Mouse (Mus musculus) T-cell, adult 2 months (primary cell): Measurements from ENCODE around the gene Armh3.
A peak's percentile ranks its signal among the peaks of the same experiment; 100 is the strongest.
"Not testable (repeated sequence)": the region's sequence is repeated elsewhere in the genome, so short reads cannot be mapped to it uniquely, and the experiment has no call there.

Source experiments
- DNase-seq: peaks from one replicate; pipeline ENCODE4 v3.0.0; 2022; ENCODE audit warnings: low spot score

Gene Armh3

GRCm38 (mm10) chr19:46032731-46033510 is 34.6 kb upstream of the Armh3 start:
- no peak for DNase-seq

DNA sequence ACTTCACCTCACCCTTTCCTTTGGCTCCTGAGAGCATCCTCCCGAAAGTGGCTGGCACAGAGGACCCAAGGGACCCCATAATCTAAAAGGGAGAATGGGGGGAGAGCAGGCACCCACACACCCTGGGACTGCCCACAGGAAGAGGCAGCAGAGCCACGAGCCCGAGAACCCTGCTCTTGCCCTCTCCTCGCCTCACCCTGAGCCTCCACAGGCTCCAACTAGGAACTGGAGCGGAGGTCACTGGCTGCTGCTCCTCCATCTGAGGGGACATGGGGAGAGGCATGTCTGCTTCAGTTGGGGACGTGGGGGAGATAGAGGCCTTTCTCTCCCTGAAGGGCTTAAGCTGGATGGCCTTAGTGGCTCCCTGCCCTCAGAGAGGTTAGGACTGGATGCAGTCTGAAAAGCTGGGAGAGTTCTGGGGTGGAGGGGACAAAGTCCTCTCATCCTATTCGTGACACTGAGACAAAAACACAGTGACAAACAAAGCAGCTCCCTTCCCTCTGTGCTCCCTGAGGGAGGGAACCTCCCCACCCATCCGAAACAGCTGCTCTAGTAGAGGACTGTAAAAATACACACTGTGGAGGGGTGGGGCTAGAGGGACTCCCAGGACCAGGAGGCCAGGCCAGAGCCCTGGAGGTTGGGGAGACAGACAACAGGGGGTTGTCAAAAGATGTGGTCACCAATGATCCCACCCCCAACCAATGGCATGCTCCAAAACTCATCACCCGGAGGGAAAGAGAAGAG is 33.6 kb upstream of the Armh3 start:
- no peak for DNase-seq

DNA sequence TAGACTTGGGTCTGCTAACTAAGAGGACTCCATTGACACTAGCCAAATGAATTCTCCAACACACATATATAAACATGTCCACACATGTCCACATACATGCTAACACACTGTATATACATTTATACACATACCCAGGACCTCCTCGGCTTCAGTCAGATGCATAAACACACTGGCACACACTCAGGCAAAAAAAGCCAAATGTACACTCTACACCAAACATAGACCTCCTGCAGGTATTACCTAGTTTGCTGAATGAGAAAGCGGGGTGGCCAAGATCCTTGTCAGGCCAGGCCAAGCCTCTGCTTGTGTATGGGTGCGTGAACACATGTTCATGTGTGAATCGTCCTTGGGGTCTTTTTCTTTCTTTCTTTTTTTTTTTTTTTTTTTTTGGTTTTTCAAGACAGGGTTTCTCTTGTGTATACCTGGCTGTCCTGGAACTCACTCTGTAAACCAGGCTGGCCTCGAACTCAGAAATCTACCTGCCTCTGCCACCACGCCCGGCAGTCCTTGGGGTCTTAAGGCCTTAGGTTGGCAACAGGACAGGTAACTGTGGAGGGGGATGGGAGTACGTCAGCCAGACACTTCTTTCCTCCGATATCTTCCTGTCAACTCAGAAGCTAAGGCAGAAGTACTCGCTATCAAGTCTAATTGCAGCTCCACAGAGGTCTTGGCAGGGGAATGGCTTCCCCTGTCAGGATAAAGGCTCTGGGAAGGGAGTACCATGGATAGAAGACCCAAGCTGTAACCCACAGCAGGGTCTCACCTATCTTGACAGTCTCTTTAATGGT is 32.1 kb upstream of the Armh3 start:
- DNase-seq = no peak

GRCm38 (mm10) chr19:46029652-46030051 is 31.4 kb upstream of the Armh3 start:
- no peak for DNase-seq

DNA sequence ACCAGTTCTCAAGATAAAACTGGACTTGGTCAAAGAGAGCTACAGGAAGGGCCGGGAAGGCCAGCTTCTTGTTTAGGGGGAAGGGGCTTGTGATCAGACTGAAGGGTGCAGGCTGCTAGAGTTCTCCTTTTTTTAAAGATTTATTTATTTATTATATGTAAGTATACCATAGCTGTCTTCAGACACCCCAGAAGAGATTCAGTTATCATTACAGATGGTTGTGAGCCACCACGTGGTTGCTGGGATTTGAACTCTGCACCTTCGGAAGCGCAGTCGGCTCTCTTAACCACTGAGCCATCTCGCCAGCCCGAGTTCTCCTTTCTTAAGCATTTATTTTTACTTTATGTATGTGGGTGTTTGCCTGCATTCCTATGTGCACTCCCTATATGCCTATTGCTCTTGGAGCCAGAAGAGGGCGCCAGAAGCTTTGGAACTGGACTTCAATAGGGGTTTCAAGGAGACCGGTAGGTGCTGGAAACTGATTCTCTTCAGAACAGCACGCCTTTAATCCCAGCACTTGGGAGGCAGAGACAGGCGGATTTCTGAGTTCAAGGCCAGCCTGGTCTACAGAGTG is 30.5 kb upstream of the Armh3 start:
- DNase-seq = peak; percentile 14

- DNase-seq = no peak
These were observed 28.3 kb upstream of the Armh3 start for GRCm38 (mm10) chr19:46026567-46026966.

DNA sequence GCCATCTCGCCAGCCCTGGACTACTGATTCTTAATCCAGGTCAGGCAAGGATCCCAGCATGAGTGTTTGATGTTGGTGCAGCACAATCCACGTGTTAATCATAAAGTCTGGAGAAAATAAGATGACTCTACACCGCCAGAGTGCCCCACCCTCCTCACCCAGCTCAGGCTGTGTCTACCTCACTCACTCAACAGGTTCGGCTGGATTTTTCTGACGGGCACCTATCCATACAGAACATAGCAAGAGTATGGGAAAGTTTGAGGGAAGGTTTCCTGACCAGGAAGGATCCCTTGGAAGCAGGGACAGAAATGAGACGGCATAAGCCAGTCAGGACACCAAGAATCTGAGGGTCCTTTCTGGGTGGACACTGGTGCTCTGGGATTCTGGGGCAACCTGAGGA is 26.7 kb upstream of the Armh3 start:
- DNase-seq = no peak

DNA sequence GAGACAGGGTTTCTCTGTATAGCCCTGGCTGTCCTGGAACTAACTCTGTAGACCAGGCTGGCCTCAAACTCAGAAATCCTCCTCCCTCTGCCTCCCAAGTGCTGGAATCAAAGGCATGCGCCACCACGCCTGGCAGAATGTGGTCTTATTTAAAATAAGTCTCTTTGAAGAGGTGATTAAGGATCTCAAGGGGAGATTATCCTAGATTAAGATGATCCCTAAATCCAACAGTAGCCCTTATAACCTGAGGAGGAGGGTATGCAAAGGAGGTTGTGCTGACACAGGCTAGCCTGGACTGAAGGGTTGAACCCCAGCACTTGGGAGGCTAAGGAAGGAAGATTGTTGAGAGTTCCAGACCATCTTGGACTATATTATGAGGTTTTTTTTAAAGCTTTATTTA is 17.7 kb upstream of the Armh3 start:
- no peak for DNase-seq

- DNase-seq = peak; percentile 78
These were observed 16.4 kb upstream of the Armh3 start for GRCm38 (mm10) chr19:46014572-46015178.

GRCm38 (mm10) chr19:46005680-46006079 is 7.4 kb upstream of the Armh3 start:
- no peak for DNase-seq

GRCm38 (mm10) chr19:46004814-46005466 is 6.7 kb upstream of the Armh3 start:
- DNase-seq = no peak

DNA sequence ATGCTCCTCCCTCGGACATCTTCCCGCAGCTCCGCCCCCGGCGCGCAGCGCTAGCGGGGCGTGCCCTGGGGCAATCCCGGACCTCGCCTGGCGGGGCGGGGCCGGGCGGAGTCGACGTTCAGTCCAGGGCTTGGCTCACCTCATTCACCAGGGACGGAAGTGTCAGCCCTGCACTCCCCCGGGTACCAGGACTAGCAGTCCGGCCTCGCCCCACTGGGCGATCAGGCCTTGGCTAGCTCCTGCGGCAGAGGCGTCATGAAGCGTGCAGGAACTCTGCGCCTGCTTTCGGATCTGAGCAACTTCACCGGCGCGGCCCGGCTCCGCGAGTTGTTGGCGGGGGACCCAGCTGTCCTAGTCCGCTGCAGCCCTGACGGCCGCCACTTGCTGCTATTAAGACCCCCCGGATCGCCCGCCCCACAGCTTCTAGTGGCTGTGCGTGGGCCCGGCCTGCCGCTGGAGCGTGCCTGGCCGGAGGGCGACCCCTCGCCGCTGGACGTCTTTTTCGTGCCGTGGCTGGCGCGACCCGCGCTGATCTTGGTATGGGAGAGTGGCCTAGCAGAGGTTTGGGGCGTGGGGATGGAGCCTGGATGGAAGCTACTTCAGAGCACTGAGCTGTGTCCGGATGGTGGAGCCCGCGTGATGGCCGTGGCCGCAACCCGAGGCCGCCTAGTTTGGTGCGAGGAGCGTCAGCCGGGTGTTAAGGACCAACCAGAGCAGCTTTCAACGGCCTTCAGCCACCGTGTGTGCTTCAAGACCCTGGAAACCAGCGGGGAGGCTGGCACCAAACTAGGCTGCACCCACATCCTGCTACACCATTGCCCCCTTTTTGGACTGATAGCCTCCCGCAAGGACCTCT is 5.3 kb upstream of the Armh3 start, which contains the start of gene Hps6:
Gene Hps6, plus strand, starts transcription at position 138 of the 856 bp plus-strand sequence.
- DNase-seq = peak; percentile 77

GRCm38 (mm10) chr19:46002279-46002678 is 4.0 kb upstream of the Armh3 start:
- DNase-seq = no peak

- no peak for DNase-seq
These were observed 1.1 kb upstream of the Armh3 start for GRCm38 (mm10) chr19:45999378-45999777.

DNA sequence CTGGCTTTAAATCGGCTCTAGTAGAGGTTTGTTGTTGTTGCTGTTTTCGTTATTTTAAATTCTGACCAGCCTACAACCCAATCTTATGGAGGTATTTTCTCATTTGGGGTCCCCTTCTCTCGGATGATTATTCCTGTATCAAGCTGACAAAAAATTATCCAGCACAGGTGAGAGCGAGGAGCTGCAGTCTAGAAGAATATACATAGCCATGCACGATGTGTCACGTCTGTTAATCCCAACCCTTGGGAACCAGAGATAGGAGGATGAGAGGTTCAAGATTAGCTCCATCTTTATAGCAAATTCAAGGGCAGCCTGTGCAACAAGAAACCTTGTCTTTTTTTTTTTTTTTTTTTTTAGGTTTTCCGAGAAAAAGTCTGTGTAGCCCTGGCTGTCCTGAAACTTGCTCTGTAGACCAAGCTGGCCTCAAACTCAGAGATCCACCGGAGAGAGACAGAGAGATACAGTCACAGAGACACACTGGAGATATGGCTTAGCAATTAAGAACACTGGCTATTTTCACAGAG is 468 bp upstream of the Armh3 start:
- no peak for DNase-seq

DNA sequence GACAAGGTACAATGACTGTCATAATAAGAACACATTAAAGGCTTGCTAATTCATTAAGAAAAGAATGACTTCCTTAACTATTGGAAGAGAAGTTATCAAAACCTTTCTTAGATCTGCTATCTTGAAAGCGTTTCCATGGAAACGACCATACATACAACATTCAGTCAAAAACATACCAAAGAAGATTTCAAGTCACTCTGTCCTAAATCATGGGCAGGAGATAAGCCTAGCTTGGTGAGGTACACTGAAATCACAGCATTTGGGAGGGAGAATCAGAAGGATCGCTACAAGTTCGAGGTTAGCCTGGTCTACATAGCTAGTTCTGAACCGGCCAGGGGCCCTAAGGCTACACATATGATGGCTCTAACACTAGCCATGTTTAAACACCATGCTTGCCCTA is 923 bp downstream of the Armh3 start:
- DNase-seq = no peak

GRCm38 (mm10) chr19:45993981-45994737 is 4.1 kb downstream of the Armh3 start:
- no peak for DNase-seq

DNA sequence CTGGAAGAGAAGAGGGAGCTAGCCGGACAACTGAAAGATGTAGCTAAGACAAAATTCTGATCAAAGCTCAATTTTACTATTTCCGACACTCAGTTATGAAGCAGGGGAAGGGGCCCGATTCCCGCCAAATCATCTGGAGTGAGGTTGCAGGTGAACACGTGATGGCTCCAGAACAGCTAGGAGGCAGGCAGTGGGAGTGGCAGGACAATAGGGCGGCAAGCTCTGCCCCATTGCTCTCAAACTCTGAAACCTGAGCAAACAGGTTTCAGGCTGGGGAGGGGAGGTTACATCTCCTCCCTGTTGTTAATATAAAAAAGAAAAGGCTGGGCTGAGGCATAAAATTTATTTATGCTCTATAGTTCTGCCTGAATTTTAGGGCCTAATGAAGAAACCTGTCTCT is 4.8 kb downstream of the Armh3 start:
- DNase-seq = not testable (repeated sequence)

DNA sequence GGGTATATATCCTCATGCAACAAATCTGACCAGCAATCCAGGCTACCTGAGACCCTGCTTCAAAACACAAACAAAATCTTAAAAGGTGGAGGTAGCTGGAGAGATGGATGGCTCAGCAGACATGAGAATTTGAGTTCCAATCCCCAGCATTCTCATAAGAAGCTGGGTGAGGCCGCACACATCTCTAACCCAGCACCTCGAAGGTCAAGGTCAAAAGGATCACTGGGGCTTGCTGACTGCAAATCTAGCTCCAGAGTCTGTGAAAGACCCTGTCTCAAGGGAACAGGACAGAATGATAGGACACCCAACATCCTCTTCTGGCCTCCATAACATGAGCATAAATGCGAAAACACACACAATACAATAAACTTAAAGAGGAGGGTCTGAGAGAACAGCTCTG is 7.1 kb downstream of the Armh3 start:
- no peak for DNase-seq
